Mouse (Mus musculus): Measurements from ENCODE around the gene Lrrc3c.
A peak's percentile ranks its signal among the peaks of the same experiment; 100 is the strongest.

Gene Lrrc3c

GRCm38 (mm10) chr11:98597991-98598390, at the start of gene Lrrc3c:
Lrrc3c (plus strand) TSS chr11:98598291.
- DNase-seq: no peak

GRCm38 (mm10) chr11:98549363-98549762, 48.7 kb upstream of the Lrrc3c start:
- DNase-seq: no peak

- DNase-seq: no peak
These were observed 47.6 kb upstream of the Lrrc3c start for GRCm38 (mm10) chr11:98550311-98550974.

- peak; percentile 92 for DNase-seq
These were observed 46.9 kb upstream of the Lrrc3c start, which contains the start of gene Zpbp2 for GRCm38 (mm10) chr11:98550975-98551828. Zpbp2 (plus strand) TSS chr11:98551097.

GRCm38 (mm10) chr11:98553966-98554365, 44.1 kb upstream of the Lrrc3c start:
- no peak for DNase-seq

GRCm38 (mm10) chr11:98555124-98555700, 42.9 kb upstream of the Lrrc3c start:
- DNase-seq: no peak

GRCm38 (mm10) chr11:98560942-98561341, 37.1 kb upstream of the Lrrc3c start:
- DNase-seq: no peak

GRCm38 (mm10) chr11:98563025-98563424, 35.1 kb upstream of the Lrrc3c start:
- no peak for DNase-seq

GRCm38 (mm10) chr11:98563921-98564414, 34.1 kb upstream of the Lrrc3c start:
- DNase-seq: no peak

GRCm38 (mm10) chr11:98568326-98568725, 29.8 kb upstream of the Lrrc3c start:
- no peak for DNase-seq

GRCm38 (mm10) chr11:98569461-98569860, 28.6 kb upstream of the Lrrc3c start:
- DNase-seq: no peak

- no peak for DNase-seq
These were observed 20.3 kb upstream of the Lrrc3c start for GRCm38 (mm10) chr11:98577776-98578175.

- DNase-seq: no peak
These were observed 17.6 kb upstream of the Lrrc3c start for GRCm38 (mm10) chr11:98580301-98581121.

- DNase-seq: no peak
These were observed 16.6 kb upstream of the Lrrc3c start for GRCm38 (mm10) chr11:98581286-98582029.

GRCm38 (mm10) chr11:98582030-98582388, 16.1 kb upstream of the Lrrc3c start:
- DNase-seq: no peak

- DNase-seq: no peak
These were observed 15.4 kb upstream of the Lrrc3c start for GRCm38 (mm10) chr11:98582551-98583264.

GRCm38 (mm10) chr11:98583265-98583552, 14.9 kb upstream of the Lrrc3c start:
- no peak for DNase-seq

GRCm38 (mm10) chr11:98583571-98583970, 14.5 kb upstream of the Lrrc3c start:
- no peak for DNase-seq

- no peak for DNase-seq
These were observed 13.9 kb upstream of the Lrrc3c start for GRCm38 (mm10) chr11:98584146-98584545.

GRCm38 (mm10) chr11:98584629-98585177, 13.4 kb upstream of the Lrrc3c start:
- DNase-seq: no peak

Measured in cerebellum, adult 11-12 months (tissue).